In the genomic region with DNA sequence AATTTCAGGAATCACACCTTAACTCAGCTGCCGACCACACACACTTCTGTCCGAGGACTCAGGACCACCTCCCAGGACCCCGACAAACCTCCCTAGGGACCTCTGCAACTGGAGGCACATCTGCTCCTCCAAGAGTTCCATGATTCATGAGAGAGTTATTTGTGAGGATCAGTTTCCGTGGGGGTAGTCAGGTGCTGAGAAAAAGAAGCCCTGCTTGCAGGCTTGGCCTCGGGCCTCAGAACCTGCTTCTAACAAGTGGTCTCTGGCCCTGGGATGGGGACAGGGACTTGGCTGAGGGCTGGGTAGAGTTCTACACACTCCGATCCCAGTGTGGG, we compare ENCODE assay signal across 8 mouse cellular contexts.
DNase-seq lines count a peak whose midpoint lies in the region; ATAC-seq and TF ChIP-seq lines count a peak whose summit lies in the region.

No protein-coding gene starts in this region.

- peak; percentile 64 for DNase-seq in cerebellum, adult 9-11 months
- DNase-seq in cerebellum, postnatal 4 days (ENCODE audit: low spot score in 2 of 2), result no peak
- DNase-seq in lung, postnatal 4 days, result no peak
- no peak for DNase-seq in urinary bladder, postnatal 10 days (ENCODE audit: low spot score)
- no peak for DNase-seq in cerebellum, postnatal 36 days

- no peaks in the 10 kb centered on the region for H3K27me3 ChIP-seq in lung, embryonic 16.5 days (ENCODE audit: control insufficient read depth, insufficient read depth, low read depth, low read length)
- H3K27me3 ChIP-seq in limb, embryonic 12.5 days, result peaks cover 13% of the 10 kb centered on the region
- no peaks in the 10 kb centered on the region for H3K27me3 ChIP-seq in small intestine, adult 2 months (ENCODE audit: control insufficient read depth, insufficient read depth, low read length)

- no peak for ATAC-seq in lung, embryonic 16.5 days (ENCODE audit: low read depth)
- peak; percentile 0; the same call in 1 of the 2 replicates for ATAC-seq in limb, embryonic 12.5 days (ENCODE audit: insufficient number of reproducible peaks, insufficient read depth, low FRiP score, low TSS enrichment, low read depth)

- WGBS in lung, embryonic 16.5 days, result 52% methylated on average over 6 of the region's 6 CpGs
- WGBS in limb, embryonic 12.5 days, result 51% methylated on average over 6 of the region's 6 CpGs
- WGBS in small intestine, adult 2 months, result 45% methylated on average over 6 of the region's 6 CpGs

- no peak for TF ChIP-seq POLR2A in small intestine, adult 2 months (IDR thresholded peaks at IDR 0.05; ENCODE audit: low read depth, low read length)

- no peak for TF ChIP-seq CTCF in small intestine, adult 2 months (IDR thresholded peaks at IDR 0.05; ENCODE audit: extremely low read depth, insufficient read length, insufficient replicate concordance, low read depth, low read length)

- peaks cover 49% of the 10 kb centered on the region for H3K4me1 ChIP-seq in lung, embryonic 16.5 days (replicated peaks; ENCODE audit: control insufficient read depth, insufficient read depth, low read length)
- peaks cover 63% of the 10 kb centered on the region for H3K4me1 ChIP-seq in limb, embryonic 12.5 days (replicated peaks)
- H3K4me1 ChIP-seq in small intestine, adult 2 months (ENCODE audit: control insufficient read depth, insufficient read depth, insufficient read length, low read length), result peaks cover 42% of the 10 kb centered on the region

- H3K9me3 ChIP-seq in lung, embryonic 16.5 days (ENCODE audit: control insufficient read depth, low read length), result no peaks in the 10 kb centered on the region
- H3K9me3 ChIP-seq in limb, embryonic 12.5 days, result no peaks in the 10 kb centered on the region

- H3K4me3 ChIP-seq in lung, embryonic 16.5 days (ENCODE audit: low read length), result peak overlapping the region; percentile 57; the same call in 1 of the 2 replicates
- no peak overlapping the region for H3K4me3 ChIP-seq in limb, embryonic 12.5 days (replicated peaks)
- H3K4me3 ChIP-seq in small intestine, adult 2 months (ENCODE audit: low read depth, low read length), result peak overlapping the region; percentile 83; the same call in 1 of the 2 replicates

- H3K9ac ChIP-seq in lung, embryonic 16.5 days (ENCODE audit: low read length), result peak overlapping the region; percentile 82
- 0 out of 2 replicates have a peak overlapping the region, but pooled peaks have one; percentile 71 for H3K9ac ChIP-seq in limb, embryonic 12.5 days (replicated peaks)

- H3K4me2 ChIP-seq in lung, embryonic 16.5 days (ENCODE audit: low read depth, low read length), result peak overlapping the region; percentile 87
- peak overlapping the region; percentile 86 for H3K4me2 ChIP-seq in limb, embryonic 12.5 days

- no peaks in the 10 kb centered on the region; the same call in 1 of the 2 replicates for H3K36me3 ChIP-seq in lung, embryonic 16.5 days (ENCODE audit: control insufficient read depth, insufficient read depth, low read length)
- peaks cover 26% of the 10 kb centered on the region; the same call in 1 of the 2 replicates for H3K36me3 ChIP-seq in limb, embryonic 12.5 days
- no peaks in the 10 kb centered on the region for H3K36me3 ChIP-seq in small intestine, adult 2 months (ENCODE audit: control insufficient read depth, insufficient read depth, low read length)

- peak overlapping the region; percentile 95 for H3K27ac ChIP-seq in lung, embryonic 16.5 days (ENCODE audit: low read length)
- H3K27ac ChIP-seq in limb, embryonic 12.5 days, result peak overlapping the region; percentile 86
- H3K27ac ChIP-seq in small intestine, adult 2 months (ENCODE audit: insufficient read depth, low read depth, low read length), result peak overlapping the region; percentile 93
